Mouse (Mus musculus): ENCODE results near the gene Fancm. TPM values are rescaled to one million over a fixed set of nuclear protein-coding genes. Genes with fewer than 3 reads are reported as not detected.

Fancm gene
- polyA plus RNA-seq, 1 experiment = 2.3 TPM

DNA sequence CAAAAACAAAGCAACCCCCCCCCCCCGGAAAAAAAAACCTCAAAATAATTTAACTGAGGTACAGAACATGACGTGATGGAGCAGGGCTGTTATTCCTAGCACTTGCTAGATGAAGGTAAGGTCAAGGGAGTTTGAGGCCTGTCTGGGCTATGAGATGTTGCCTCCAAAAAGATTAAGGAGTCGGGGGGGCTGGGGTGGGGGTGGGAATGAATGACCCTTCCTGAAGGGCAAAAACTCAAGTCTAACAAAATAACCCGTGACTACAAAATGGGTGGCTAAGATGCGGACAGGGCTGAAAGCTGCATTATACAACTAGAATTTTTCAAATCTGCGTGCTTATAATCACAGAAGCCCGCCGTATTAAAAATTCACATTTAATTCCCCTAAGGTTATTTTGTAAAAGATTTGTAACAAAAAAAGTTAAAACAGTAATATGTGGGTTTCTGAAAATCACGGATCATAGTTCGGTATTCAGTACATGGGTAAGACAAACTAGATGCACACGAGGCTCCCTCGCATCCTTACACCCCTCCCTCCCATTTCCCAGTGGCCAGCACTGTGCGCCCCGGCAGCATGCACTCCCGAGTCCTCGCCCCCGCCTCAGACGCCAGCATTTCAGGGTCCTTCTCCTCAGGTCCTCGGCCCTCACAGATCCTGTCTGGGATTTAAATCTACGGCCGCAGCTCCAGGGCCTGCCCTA, 2.3 kb upstream of the Fancm start:
- H3K36me3 ChIP-seq (ENCODE audit: control insufficient read depth, insufficient read depth) = peaks cover 35% of the 10 kb centered on the region
- no peak for TF ChIP-seq MAX (IDR thresholded peaks at IDR 0.05)
- H3K79me3 ChIP-seq (ENCODE audit: low read depth) = peaks cover 27% of the 10 kb centered on the region
- no peaks in the 10 kb centered on the region for H3K27me3 ChIP-seq (ENCODE audit: control insufficient read depth, insufficient read depth, insufficient read length)
- H3K4me3 ChIP-seq (ENCODE audit: insufficient read depth, poor library complexity, severe bottlenecking) = peak overlapping the region; percentile 65
- peaks cover 61% of the 10 kb centered on the region for H3K79me2 ChIP-seq (ENCODE audit: control insufficient read depth, insufficient read depth)
- H3ac ChIP-seq (ENCODE audit: control insufficient read depth, insufficient read length, low read depth) = peak overlapping the region; percentile 89

DNA sequence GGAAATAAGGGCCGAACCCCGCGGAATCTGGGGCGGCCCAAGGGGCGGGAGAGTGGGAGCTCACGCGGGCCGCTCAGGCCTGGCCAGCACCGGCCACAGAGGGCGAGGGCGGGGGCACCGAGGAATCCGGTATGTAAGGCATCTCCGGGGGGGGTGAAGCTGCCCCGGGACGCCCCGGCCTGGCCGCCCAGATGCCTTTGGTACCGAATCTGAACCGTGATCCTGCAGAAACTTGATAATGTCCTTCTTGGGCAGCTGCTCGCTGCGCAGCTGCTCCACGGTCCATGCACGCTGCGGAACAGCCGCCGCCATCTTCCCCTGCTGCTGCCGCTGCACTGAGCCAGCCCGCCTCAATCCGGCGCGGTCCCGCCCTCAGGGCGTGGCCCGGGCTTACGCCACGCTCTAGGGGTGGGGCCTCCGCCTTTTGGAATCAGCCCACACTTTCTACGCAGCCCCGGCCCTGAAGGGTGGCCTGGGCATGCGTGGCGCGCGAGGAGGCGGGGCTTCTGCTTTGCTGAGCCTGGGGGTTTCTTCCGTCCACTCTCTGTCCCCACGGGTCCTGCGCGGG, 1.7 kb upstream of the Fancm start, which contains the start of gene Fkbp3:
Fkbp3 (minus strand) TSS at position 397 of the 568 bp plus-strand sequence.
- no peaks in the 10 kb centered on the region for H3K27me3 ChIP-seq (ENCODE audit: control insufficient read depth, insufficient read depth, insufficient read length)
- H3K36me3 ChIP-seq (ENCODE audit: control insufficient read depth, insufficient read depth) = peaks cover 29% of the 10 kb centered on the region
- peak within 1 kb of the TSS; percentile 65 for H3K4me3 ChIP-seq (ENCODE audit: insufficient read depth, poor library complexity, severe bottlenecking)
- peaks cover 61% of the 10 kb centered on the region for H3K79me2 ChIP-seq (ENCODE audit: control insufficient read depth, insufficient read depth)
- peaks cover 27% of the 10 kb centered on the region for H3K79me3 ChIP-seq (ENCODE audit: low read depth)
- TF ChIP-seq MYOD1 (IDR thresholded peaks at IDR 0.05; ENCODE audit: control insufficient read depth, insufficient read length, low read depth) (no peak), MAX (IDR thresholded peaks at IDR 0.05) (no peak)
- peak within 1 kb of the TSS; percentile 89 for H3ac ChIP-seq (ENCODE audit: control insufficient read depth, insufficient read length, low read depth)

DNA sequence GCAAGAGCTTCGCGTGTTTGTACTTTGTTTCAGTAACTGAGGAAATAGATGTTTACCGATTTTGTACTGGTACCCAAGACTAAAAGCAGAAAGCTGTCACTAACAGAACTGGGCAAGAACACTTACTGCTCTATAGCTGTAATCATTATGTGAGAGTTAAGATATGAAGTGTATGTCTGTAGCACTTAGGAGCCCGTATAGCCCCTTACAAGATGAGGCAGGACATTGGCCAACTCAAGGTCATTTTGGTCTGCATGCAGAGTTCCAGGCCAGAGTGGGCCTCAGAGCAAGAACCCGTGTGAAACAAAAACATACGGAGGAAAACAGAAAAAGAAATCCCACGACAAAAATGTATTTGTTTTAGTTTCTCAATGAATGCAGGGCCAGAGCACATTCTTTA, 752 bp upstream of the Fancm start:
- Histone ChIP-seq H3K4me3 (ENCODE audit: insufficient read depth, poor library complexity, severe bottlenecking) (no peak overlapping the region), H3K27me3 (ENCODE audit: control insufficient read depth, insufficient read depth, insufficient read length) (no peaks in the 10 kb centered on the region), H3K79me3 (ENCODE audit: low read depth) (peaks cover 27% of the 10 kb centered on the region), H3ac (ENCODE audit: control insufficient read depth, insufficient read length, low read depth) (peak overlapping the region; percentile 24), H3K36me3 (ENCODE audit: control insufficient read depth, insufficient read depth) (peaks cover 31% of the 10 kb centered on the region), H3K79me2 (ENCODE audit: control insufficient read depth, insufficient read depth) (peaks cover 61% of the 10 kb centered on the region)
- no peak for TF ChIP-seq MYOD1 (IDR thresholded peaks at IDR 0.05; ENCODE audit: control insufficient read depth, insufficient read length, low read depth)
- TF ChIP-seq USF1 (IDR thresholded peaks at IDR 0.05; ENCODE audit: low read depth) = no peak
- TF ChIP-seq MAX (IDR thresholded peaks at IDR 0.05) = no peak
- no peak for TF ChIP-seq MYOG (IDR thresholded peaks at IDR 0.05; ENCODE audit: control insufficient read depth, extremely low read depth, insufficient read length)
- no peak for TF ChIP-seq CTCF (IDR thresholded peaks at IDR 0.05; ENCODE audit: control insufficient read depth, insufficient read depth, insufficient read length)
- TF ChIP-seq CEBPB (IDR thresholded peaks at IDR 0.05; ENCODE audit: low read depth) = no peak
- no peak for TF ChIP-seq FOSL1 (IDR thresholded peaks at IDR 0.05; ENCODE audit: insufficient read depth, low read length, poor library complexity, severe bottlenecking)

GRCm38 (mm10) chr12:65075733-65076310, 419 bp downstream of the Fancm start:
- H3ac ChIP-seq (ENCODE audit: control insufficient read depth, insufficient read length, low read depth) = peak overlapping the region; percentile 86
- H3K36me3 ChIP-seq (ENCODE audit: control insufficient read depth, insufficient read depth) = peaks cover 20% of the 10 kb centered on the region
- TF ChIP-seq FOSL1 (IDR thresholded peaks at IDR 0.05; ENCODE audit: insufficient read depth, low read length, poor library complexity, severe bottlenecking) (no peak), MYOG (IDR thresholded peaks at IDR 0.05; ENCODE audit: control insufficient read depth, extremely low read depth, insufficient read length) (no peak), MAX (IDR thresholded peaks at IDR 0.05) (no peak), CEBPB (IDR thresholded peaks at IDR 0.05; ENCODE audit: low read depth) (no peak), MYOD1 (IDR thresholded peaks at IDR 0.05; ENCODE audit: control insufficient read depth, insufficient read length, low read depth) (no peak), CTCF (IDR thresholded peaks at IDR 0.05; ENCODE audit: control insufficient read depth, insufficient read depth, insufficient read length) (no peak), USF1 (IDR thresholded peaks at IDR 0.05; ENCODE audit: low read depth) (no peak)
- H3K4me3 ChIP-seq (ENCODE audit: insufficient read depth, poor library complexity, severe bottlenecking) = peak overlapping the region; percentile 61
- H3K79me2 ChIP-seq (ENCODE audit: control insufficient read depth, insufficient read depth) = peaks cover 52% of the 10 kb centered on the region
- no peaks in the 10 kb centered on the region for H3K27me3 ChIP-seq (ENCODE audit: control insufficient read depth, insufficient read depth, insufficient read length)
- peaks cover 23% of the 10 kb centered on the region for H3K79me3 ChIP-seq (ENCODE audit: low read depth)

- Histone ChIP-seq H3K27me3 (ENCODE audit: control insufficient read depth, insufficient read depth, insufficient read length) (no peaks in the 10 kb centered on the region), H3K4me3 (ENCODE audit: insufficient read depth, poor library complexity, severe bottlenecking) (no peak overlapping the region), H3ac (ENCODE audit: control insufficient read depth, insufficient read length, low read depth) (no peak overlapping the region), H3K36me3 (ENCODE audit: control insufficient read depth, insufficient read depth) (peaks cover 13% of the 10 kb centered on the region), H3K79me3 (ENCODE audit: low read depth) (peaks cover 16% of the 10 kb centered on the region), H3K79me2 (ENCODE audit: control insufficient read depth, insufficient read depth) (peaks cover 41% of the 10 kb centered on the region)
- TF ChIP-seq FOSL1 (IDR thresholded peaks at IDR 0.05; ENCODE audit: insufficient read depth, low read length, poor library complexity, severe bottlenecking) (no peak), MYOD1 (IDR thresholded peaks at IDR 0.05; ENCODE audit: control insufficient read depth, insufficient read length, low read depth) (no peak), CTCF (IDR thresholded peaks at IDR 0.05; ENCODE audit: control insufficient read depth, insufficient read depth, insufficient read length) (no peak)
Measured at GRCm38 (mm10) chr12:65076906-65077305, 1.5 kb downstream of the Fancm start.

DNA sequence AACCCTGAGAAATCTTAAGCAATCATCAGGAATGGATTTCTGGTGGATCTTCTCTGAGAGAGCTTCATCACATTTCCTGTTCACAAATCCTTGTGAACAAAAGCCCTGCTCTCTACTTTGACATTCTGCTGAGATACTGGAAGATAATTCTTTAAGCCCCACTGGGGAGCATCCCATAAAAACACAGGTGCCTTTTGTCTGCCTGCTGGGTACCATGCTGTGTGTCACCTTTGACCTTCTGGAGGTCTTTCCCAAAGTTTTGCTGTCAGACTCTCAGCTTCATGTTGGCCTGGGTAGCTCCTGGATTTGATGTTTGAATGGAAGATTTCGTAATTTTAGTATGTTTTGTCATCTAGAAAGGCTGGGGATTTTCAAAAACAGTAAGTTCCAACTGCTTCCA, 33.3 kb downstream of the Fancm start:
- no peak for TF ChIP-seq MYOD1 (IDR thresholded peaks at IDR 0.05; ENCODE audit: control insufficient read depth, insufficient read length, low read depth)
- no peak for TF ChIP-seq MAX (IDR thresholded peaks at IDR 0.05)
- TF ChIP-seq MYOG (IDR thresholded peaks at IDR 0.05; ENCODE audit: control insufficient read depth, extremely low read depth, insufficient read length) = no peak
- H3K27me3 ChIP-seq (ENCODE audit: control insufficient read depth, insufficient read depth, insufficient read length) = no peaks in the 10 kb centered on the region
- peaks cover 36% of the 10 kb centered on the region for H3K36me3 ChIP-seq (ENCODE audit: control insufficient read depth, insufficient read depth)

More for the DNA sequence above, 33.3 kb downstream of the Fancm start:
- Histone ChIP-seq H3K79me2 (ENCODE audit: control insufficient read depth, insufficient read depth) (no peaks in the 10 kb centered on the region), H3ac (ENCODE audit: control insufficient read depth, insufficient read length, low read depth) (no peak overlapping the region), H3K4me3 (ENCODE audit: insufficient read depth, poor library complexity, severe bottlenecking) (no peak overlapping the region), H3K79me3 (ENCODE audit: low read depth) (no peaks in the 10 kb centered on the region)
